Mouse (Mus musculus) neural tube, embryonic 13.5 days (tissue): ENCODE measurements around the gene Sbno1. TPM values are rescaled to one million over a fixed set of nuclear protein-coding genes. Genes with fewer than 3 reads are reported as not detected.
"Not testable (repeated sequence)": the region's sequence is repeated elsewhere in the genome, so short reads cannot be mapped to it uniquely, and the experiment has no call there.

Experiments used
- ATAC-seq: fragments of 200-750 bp; cut with Nextera tagmentation; 2 replicates; pipeline ENCODE4 v1.8.0; 2017; ENCODE audit warnings: low read depth, mild to moderate bottlenecking, moderate TSS enrichment, moderate library complexity
- H3K27ac ChIP-seq: fragments of 300-500 bp; sonication (generic); replicated peaks from 2 replicates; pipeline ENCODE4 v1.5.1; 2015; ENCODE audit warnings: moderate library complexity, mild to moderate bottlenecking, inconsistent platforms
- H3K27me3 ChIP-seq: fragments of 300-500 bp; sonication (generic); 2 replicates; pipeline ENCODE4 v1.6.1; 2015; ENCODE audit warnings: mild to moderate bottlenecking, inconsistent platforms
- H3K36me3 ChIP-seq: fragments of 300-500 bp; sonication (generic); 2 replicates; pipeline ENCODE4 v1.6.1; 2015; ENCODE audit warnings: mild to moderate bottlenecking, inconsistent platforms
- H3K4me1 ChIP-seq: fragments of 300-500 bp; sonication (generic); replicated peaks from 2 replicates; pipeline ENCODE4 v1.6.1; 2015; ENCODE audit warnings: inconsistent platforms
- H3K4me2 ChIP-seq: fragments of 300-500 bp; sonication (generic); 2 replicates; pipeline ENCODE4 v1.6.1; 2015; ENCODE audit warnings: inconsistent platforms, mild to moderate bottlenecking, moderate library complexity
- H3K4me3 ChIP-seq: fragments of 300-500 bp; sonication (generic); 2 replicates; pipeline ENCODE4 v1.5.1; 2015; ENCODE audit warnings: mild to moderate bottlenecking, inconsistent platforms
- H3K9ac ChIP-seq: fragments of 300-500 bp; sonication (generic); 2 replicates; pipeline ENCODE4 v1.6.1; 2015; ENCODE audit warnings: moderate library complexity, mild to moderate bottlenecking, inconsistent platforms
- H3K9me3 ChIP-seq: fragments of 300-500 bp; sonication (generic); 2 replicates; pipeline ENCODE4 v1.6.1; 2016; ENCODE audit warnings: inconsistent platforms
- WGBS: fragments of 180-500 bp; shearing (Covaris S2); methylation state at CpG from one replicate; pipeline ENCODE4 v1.1.7; 2015; 5-methylcytosine and 5-hydroxymethylcytosine counted together
- polyA plus RNA-seq: library from polyadenylated mRNA; unstranded; fragments of >200 nt; fragmentation: Nextera tagmentation; extraction: Ambion mirVana; gene quantifications from 2 replicates; pipeline ENCODE4 v1.2.1, GENCODE M21; 2015

Gene Sbno1
- polyA plus RNA-seq, 1 experiment from 2014 or later: 107 TPM

DNA sequence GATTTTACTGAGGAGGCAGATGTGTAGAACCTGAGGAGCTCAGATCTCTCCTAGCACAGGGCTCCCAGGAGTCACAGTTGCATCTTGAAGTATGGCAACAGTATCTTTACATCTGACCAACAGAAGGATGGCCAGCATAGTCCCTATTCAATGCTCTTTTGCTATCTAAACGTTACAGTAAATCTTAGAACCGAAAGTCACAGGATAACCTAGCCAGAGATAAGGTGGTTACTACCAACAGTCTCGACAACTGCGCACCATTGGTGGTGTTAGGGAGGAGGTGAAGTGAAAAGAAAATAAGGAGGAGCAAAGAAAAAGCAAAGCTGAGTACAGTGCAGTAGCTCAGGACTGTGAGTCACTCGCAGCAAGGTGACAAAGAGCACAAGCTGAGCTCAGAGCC, 13.6 kb downstream of the Sbno1 start:
- no peaks in the 10 kb centered on the region for H3K9me3 ChIP-seq
- H3K36me3 ChIP-seq: peaks cover 62% of the 10 kb centered on the region
- H3K27me3 ChIP-seq: no peaks in the 10 kb centered on the region
- H3K4me3 ChIP-seq: no peak overlapping the region
- H3K4me2 ChIP-seq: no peak overlapping the region
- no peak for ATAC-seq
- H3K27ac ChIP-seq: no peak overlapping the region
- no peaks in the 10 kb centered on the region for H3K4me1 ChIP-seq
- WGBS: 94% methylated on average over 5 of the region's 5 CpGs
- H3K9ac ChIP-seq: no peak overlapping the region

DNA sequence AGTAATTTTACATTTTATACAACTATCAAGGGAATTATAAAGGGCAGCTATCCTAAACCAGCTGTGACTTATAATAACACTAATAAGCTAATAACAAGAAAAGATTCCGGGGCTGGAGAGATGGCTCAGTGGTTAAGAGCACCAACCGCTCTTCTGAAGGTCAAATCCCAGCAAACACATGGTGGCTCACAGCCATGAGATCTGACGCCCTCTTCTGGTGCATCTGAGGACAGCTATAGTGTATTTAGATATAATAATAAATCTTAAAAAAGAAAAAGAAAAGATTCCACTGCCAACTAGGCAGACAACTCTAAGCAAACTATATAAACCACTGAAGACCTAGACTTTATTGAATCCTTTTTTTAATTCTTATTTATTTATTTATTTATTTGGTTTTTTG, 15.0 kb downstream of the Sbno1 start:
- Histone ChIP-seq H3K9me3 (no peaks in the 10 kb centered on the region), H3K4me3 (no peak overlapping the region), H3K9ac (no peak overlapping the region), H3K27me3 (no peaks in the 10 kb centered on the region), H3K27ac (no peak overlapping the region), H3K4me1 (no peaks in the 10 kb centered on the region), H3K4me2 (no peak overlapping the region), H3K36me3 (peaks cover 74% of the 10 kb centered on the region)
- ATAC-seq: no peak
- WGBS: 80% methylated on average over 3 of the region's 3 CpGs

DNA sequence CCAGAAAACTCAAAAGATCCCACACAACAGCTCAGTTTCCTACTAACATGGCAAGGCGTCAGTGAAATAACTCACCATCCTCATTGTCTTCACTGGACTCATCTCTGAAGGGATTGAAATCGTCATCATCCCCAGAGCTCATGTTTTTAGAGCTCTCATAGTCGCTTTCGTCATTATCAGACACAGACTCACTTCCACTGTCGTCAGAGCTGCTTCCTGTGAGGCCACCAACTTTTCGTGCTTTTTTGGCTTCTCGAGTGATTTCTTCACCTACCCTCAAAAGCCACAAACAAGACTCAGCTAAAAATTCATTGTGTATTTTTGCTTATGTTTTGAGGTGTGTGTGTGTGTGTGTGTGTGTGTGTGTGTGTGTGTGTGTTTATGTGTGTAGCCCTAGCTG, 32.1 kb downstream of the Sbno1 start:
- WGBS: 93% methylated on average over 7 of the region's 7 CpGs
- no peak overlapping the region for H3K4me3 ChIP-seq
- H3K27ac ChIP-seq: no peak overlapping the region
- no peaks in the 10 kb centered on the region for H3K27me3 ChIP-seq
- no peaks in the 10 kb centered on the region for H3K4me1 ChIP-seq
- H3K4me2 ChIP-seq: no peak overlapping the region
- H3K9me3 ChIP-seq: no peaks in the 10 kb centered on the region
- no peak for ATAC-seq
- no peak overlapping the region for H3K9ac ChIP-seq
- peaks cover 92% of the 10 kb centered on the region for H3K36me3 ChIP-seq

DNA sequence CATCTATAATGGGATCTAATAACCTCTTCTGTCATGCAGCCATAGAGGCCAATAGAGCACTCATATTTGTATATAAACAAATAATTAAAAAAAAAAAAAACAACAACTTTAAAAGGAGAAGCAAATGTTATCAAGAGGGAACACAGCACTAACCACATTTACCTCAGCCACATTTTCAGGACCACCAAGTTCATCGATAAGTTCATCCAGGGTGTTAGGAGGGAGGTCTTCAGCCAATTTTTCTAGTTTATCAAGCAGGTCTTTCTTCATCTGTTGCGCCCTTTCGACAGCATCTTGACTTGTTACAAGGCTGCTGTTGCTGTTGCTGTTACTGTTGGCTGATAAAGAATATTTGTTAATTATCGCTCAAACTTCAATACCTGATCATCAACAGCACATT, 33.4 kb downstream of the Sbno1 start:
- no peaks in the 10 kb centered on the region for H3K4me1 ChIP-seq
- H3K4me3 ChIP-seq: no peak overlapping the region
- ATAC-seq: no peak
- no peak overlapping the region for H3K9ac ChIP-seq
- peaks cover 92% of the 10 kb centered on the region for H3K36me3 ChIP-seq
- H3K27ac ChIP-seq: no peak overlapping the region
- H3K9me3 ChIP-seq: no peaks in the 10 kb centered on the region
- whole genome bisulfite sequencing: 97% methylated on average over 4 of the region's 4 CpGs
- no peak overlapping the region for H3K4me2 ChIP-seq
- H3K27me3 ChIP-seq: no peaks in the 10 kb centered on the region

DNA sequence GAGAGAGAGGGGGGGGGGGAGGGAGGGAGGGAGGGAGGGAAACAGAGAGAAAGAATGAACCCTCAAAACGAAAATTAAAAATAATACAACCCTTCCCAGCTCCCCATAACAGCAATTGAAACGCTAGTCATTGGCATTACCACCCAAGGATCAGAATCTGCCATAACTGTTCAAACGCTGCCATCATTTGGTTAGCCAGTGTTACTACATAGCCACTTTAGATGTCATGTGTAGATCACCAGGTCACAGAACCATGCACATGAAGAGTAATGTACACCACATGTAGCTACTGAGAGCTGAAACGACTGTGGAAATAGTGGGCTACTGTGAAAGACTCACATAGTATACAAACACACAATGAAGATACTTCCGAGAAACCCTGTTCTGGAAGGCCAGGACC, 37.9 kb downstream of the Sbno1 start:
- H3K9me3 ChIP-seq: no peaks in the 10 kb centered on the region
- H3K36me3 ChIP-seq: peaks cover 90% of the 10 kb centered on the region
- H3K4me2 ChIP-seq: no peak overlapping the region
- H3K4me3 ChIP-seq: no peak overlapping the region
- 84% methylated on average over 5 of the region's 5 CpGs for WGBS
- H3K27ac ChIP-seq: no peak overlapping the region
- no peaks in the 10 kb centered on the region for H3K4me1 ChIP-seq
- no peak overlapping the region for H3K9ac ChIP-seq
- ATAC-seq: no peak
- H3K27me3 ChIP-seq: no peaks in the 10 kb centered on the region

DNA sequence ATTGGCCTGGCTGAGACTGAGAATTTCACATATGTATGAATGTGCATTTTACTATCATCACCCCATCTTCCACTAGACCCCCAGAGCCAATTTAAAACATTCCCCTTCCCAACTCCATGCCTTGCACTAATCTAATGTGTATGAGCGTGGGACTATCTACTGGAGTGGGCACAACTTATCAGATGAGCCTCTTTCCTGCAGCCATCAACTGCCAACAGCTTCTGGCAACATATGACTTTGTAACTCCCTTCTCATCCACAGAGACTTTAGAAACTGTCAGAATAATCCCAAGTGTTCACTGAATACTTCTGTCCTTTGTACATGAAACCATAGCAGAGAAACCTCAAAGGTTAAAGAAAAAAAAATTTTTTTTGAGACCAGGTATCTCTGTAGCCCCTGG, 45.7 kb downstream of the Sbno1 start:
- H3K9me3 ChIP-seq: no peaks in the 10 kb centered on the region

DNA sequence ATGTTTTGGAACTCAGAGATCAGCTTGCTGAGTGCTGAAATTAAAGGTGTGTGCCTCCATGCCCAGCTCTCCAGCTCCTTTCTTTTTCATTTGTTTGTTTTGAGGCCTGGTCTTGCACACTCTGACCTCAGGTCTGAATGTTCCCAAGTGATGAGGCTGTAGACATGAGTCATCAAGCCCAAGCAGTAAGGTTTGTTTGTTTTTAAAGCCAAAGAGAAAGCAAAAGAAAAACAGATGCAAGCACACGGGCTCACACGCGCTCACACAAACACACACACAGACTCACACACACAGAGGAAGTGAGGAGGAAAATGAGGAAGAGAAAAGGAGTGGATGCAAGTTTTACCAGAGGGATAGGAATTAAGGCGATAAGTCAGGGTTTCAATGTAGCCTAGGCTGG, 48.7 kb downstream of the Sbno1 start:
- H3K4me2 ChIP-seq: no peak overlapping the region
- H3K9ac ChIP-seq: no peak overlapping the region
- no peak overlapping the region for H3K4me3 ChIP-seq
- no peak for ATAC-seq
- no peaks in the 10 kb centered on the region for H3K4me1 ChIP-seq
- H3K9me3 ChIP-seq: no peaks in the 10 kb centered on the region
- no peaks in the 10 kb centered on the region for H3K27me3 ChIP-seq
- H3K27ac ChIP-seq: no peak overlapping the region
- peaks cover 93% of the 10 kb centered on the region for H3K36me3 ChIP-seq
- WGBS: 93% methylated on average over 4 of the region's 4 CpGs

More for the DNA sequence above, 45.7 kb downstream of the Sbno1 start:
- Histone ChIP-seq H3K36me3 (peaks cover 94% of the 10 kb centered on the region), H3K27me3 (no peaks in the 10 kb centered on the region), H3K9ac (no peak overlapping the region), H3K4me3 (no peak overlapping the region), H3K4me2 (no peak overlapping the region), H3K27ac (no peak overlapping the region), H3K4me1 (no peaks in the 10 kb centered on the region)
- WGBS: 94% methylated on average over 1 of the region's 1 CpGs
- ATAC-seq: no peak

DNA sequence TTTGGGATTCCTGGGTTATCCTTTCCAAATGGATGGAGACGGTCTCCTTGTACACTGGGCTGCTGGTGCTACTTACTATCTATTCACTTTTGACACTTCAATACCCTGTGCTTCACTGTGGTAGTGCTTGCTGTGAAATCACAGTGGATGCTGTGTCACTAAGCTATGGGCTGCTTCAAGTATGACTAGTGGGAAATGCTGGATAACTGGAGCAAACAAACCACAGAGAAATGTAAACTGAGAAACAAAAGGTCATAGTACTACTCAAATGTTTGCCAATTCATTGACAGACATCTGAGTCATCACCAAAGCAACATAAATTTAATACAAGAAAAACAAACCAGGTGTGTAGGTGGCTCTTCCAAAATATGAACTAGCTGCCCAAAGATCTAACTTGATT, 49.4 kb downstream of the Sbno1 start:
- Histone ChIP-seq H3K27ac (no peak overlapping the region), H3K9ac (no peak overlapping the region), H3K9me3 (no peaks in the 10 kb centered on the region), H3K4me2 (no peak overlapping the region), H3K4me1 (no peaks in the 10 kb centered on the region), H3K4me3 (no peak overlapping the region), H3K27me3 (no peaks in the 10 kb centered on the region), H3K36me3 (peaks cover 93% of the 10 kb centered on the region)
- 98% methylated on average over 1 of the region's 1 CpGs for WGBS
- no peak for ATAC-seq

DNA sequence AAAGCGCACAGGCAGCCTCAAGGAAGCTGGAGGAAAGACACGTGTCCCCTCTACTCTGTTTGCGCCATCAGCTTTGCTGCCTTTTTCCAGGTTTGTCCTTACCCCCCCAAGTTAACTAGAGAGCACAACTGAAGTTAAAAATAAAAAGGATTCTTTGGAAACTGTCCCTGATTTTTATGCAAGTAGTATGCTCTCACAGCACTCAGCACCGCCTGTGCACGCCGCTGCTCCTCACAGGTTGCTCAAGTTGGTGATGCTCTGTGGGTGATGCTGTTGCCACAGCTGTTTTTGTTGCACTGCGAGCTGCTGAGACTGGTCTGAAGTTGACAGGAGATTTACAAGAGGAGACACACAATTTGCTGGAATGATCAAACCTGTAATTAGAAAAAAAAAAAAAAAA, 51.5 kb downstream of the Sbno1 start:
- H3K36me3 ChIP-seq: peaks cover 93% of the 10 kb centered on the region
- no peak overlapping the region for H3K9ac ChIP-seq
- H3K27me3 ChIP-seq: no peaks in the 10 kb centered on the region
- H3K9me3 ChIP-seq: no peaks in the 10 kb centered on the region
- no peak overlapping the region for H3K27ac ChIP-seq
- H3K4me1 ChIP-seq: no peaks in the 10 kb centered on the region
- no peak overlapping the region for H3K4me3 ChIP-seq
- H3K4me2 ChIP-seq: no peak overlapping the region
- ATAC-seq: no peak
- 96% methylated on average over 7 of the region's 7 CpGs for WGBS

DNA sequence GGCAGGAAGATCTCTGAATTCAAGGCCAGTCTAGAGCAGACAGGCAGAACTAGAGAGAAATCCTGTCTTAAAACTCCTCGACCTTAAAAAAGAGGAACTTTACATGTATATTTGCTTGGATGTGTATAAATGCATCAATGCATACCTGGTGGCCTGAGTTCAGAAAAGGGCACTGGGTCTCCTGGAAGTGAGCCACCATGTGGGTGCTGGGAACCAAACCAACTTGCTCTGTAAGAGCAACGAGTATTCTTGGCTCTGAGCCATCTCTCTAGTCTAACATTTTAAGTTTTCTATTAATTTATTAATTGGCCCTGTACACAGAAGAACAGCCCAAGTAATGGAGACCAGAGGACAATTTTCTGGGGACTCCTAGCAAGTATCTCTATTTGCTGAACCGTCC, 59.1 kb downstream of the Sbno1 start:
- no peaks in the 10 kb centered on the region for H3K9me3 ChIP-seq
- 86% methylated on average over 3 of the region's 3 CpGs for WGBS
- H3K27ac ChIP-seq: no peak overlapping the region
- no peak overlapping the region for H3K4me2 ChIP-seq
- peaks cover 50% of the 10 kb centered on the region for H3K36me3 ChIP-seq
- H3K27me3 ChIP-seq: no peaks in the 10 kb centered on the region
- no peaks in the 10 kb centered on the region for H3K4me1 ChIP-seq
- no peak overlapping the region for H3K9ac ChIP-seq
- ATAC-seq: no peak
- H3K4me3 ChIP-seq: no peak overlapping the region

DNA sequence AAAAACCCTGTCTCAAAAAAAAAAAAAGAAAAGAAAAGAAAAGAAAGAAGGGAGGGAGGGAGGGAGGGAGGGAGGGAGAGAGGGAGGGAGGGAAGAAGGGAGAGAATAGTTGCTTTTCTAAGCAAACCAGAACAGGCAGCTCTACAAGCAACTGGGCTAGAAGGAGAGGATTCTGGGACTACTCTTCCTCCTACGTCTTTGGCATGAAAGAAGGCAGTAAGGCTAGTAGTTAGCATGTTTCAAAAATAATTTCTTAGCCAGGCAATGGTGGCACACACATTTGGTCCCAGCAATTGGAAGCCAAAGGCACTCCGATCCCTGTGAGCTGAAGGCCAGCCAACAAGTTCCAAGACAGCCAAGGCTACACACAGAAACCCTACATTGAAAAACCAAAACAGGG, 60.0 kb downstream of the Sbno1 start:
- ATAC-seq: no peak
- H3K4me1 ChIP-seq: no peaks in the 10 kb centered on the region
- H3K9ac ChIP-seq: no peak overlapping the region
- H3K4me3 ChIP-seq: no peak overlapping the region
- no peak overlapping the region for H3K27ac ChIP-seq
- no peaks in the 10 kb centered on the region for H3K9me3 ChIP-seq
- H3K27me3 ChIP-seq: no peaks in the 10 kb centered on the region
- H3K4me2 ChIP-seq: no peak overlapping the region
- peaks cover 41% of the 10 kb centered on the region for H3K36me3 ChIP-seq
- WGBS: 91% methylated on average over 2 of the region's 2 CpGs

DNA sequence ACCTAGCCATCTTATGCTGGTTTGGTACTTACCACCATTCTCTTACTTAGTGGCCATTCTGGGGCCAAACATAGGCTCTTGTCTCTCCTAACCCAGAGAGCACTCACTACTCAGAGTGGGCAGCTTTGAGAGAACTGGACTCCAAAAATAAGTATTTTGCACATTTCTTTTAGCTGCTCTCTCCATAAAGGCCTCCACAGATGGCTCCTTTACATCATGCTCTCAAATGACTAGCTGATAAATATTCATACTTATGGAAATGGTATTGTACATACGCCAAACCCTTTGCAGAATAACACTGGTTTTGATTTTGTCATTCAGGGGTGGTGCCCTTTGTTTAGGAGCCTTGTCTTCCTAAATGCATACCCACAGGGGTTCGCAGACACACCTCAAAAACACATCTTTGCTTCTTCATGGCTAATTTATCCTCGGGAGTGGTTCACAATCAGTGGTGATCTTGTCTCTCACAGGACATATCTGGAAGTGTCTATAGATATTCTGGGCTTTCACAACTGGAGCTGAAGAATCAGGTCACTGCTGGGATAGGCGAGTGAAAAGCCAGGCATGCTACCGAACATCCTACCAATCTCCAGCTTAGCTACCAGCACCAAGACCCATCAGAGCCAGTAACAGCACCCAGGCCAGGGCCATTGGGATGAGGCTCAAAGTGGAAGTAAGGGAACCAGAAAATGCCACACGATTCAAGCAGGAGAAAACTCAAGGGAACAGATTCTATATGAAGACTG, 61.5 kb downstream of the Sbno1 start:
- Histone ChIP-seq H3K27ac (no peak overlapping the region), H3K9me3 (no peaks in the 10 kb centered on the region), H3K36me3 (peaks cover 26% of the 10 kb centered on the region), H3K4me2 (no peak overlapping the region), H3K9ac (no peak overlapping the region), H3K4me1 (no peaks in the 10 kb centered on the region), H3K4me3 (no peak overlapping the region), H3K27me3 (no peaks in the 10 kb centered on the region)
- ATAC-seq: no peak
- 90% methylated on average over 6 of the region's 6 CpGs for WGBS

DNA sequence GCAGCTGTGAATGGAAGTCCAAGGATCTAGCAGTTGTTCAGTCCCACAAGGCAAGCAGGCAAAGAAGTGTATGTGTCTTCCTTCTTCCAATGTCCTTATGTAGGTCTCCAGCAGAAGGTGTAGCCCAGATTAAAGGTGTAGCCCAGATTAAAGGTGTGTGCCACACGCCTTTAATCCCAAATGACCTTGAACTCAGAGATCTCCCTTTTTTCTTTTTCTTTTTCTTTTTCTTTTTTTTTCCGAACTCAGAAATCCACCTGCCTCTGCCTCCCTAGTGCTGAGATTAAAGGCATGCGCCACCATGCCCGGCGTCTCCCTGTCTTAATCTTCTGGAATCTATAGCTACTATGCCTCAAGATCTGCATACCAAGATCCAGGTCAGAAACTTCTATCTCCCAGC, 62.8 kb downstream of the Sbno1 start, which contains the start of gene Cdk2ap1:
Gene Cdk2ap1, minus strand, starts transcription at position 101 of the 400 bp plus-strand sequence.
- H3K27me3 ChIP-seq, H3K4me2 ChIP-seq, H3K4me1 ChIP-seq, H3K4me3 ChIP-seq, H3K27ac ChIP-seq, H3K9ac ChIP-seq, H3K9me3 ChIP-seq, ATAC-seq: not testable (repeated sequence)
- 0 out of 2 replicates have a peak, but pooled peaks cover 14% of the 10 kb centered on the region for H3K36me3 ChIP-seq
- WGBS: 95% methylated on average over 5 of the region's 5 CpGs
